Mouse (Mus musculus): ENCODE measurements around the gene Filip1l.

- TF ChIP-seq POLR2A (IDR thresholded peaks at IDR 0.05; ENCODE audit: insufficient read length, low read depth) (no peak), MYOG (IDR thresholded peaks at IDR 0.05; ENCODE audit: control insufficient read depth in 1 of 3, insufficient read depth in 1 of 3, insufficient read length in 2 of 3, low read depth in 2 of 3) (peak in 2 of 3 experiments; percentile 80 to 88), USF1 (IDR thresholded peaks at IDR 0.05; ENCODE audit: low read depth) (peak; percentile 60)
Observed at GRCm38 (mm10) chr16:57416049-57416448, 63.2 kb downstream of the Filip1l start.
